ENCODE assay signal across 17 mouse cellular contexts in the genomic region with DNA sequence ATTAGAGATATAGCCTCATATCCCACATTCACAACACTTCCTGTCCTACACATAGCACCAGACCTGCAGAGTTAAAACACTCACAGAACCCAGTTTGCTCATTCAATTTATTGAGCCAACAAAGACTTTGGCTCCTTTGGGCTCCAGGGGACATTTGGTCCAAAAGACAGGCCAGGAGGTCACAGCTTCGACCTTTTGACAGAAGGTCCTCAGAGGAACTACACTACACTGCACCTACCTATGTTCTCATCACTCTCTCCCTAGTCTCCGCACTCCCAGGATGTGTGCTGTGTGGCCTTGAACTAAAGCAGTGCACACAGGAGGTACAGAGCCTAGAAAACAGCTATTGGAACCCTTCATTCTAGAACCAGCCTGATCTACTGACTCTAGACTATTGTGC. TPM values are rescaled to one million over a fixed set of nuclear protein-coding genes. Genes with fewer than 3 reads are reported as not detected.
"Had no signal": no experiment of that assay in that cellular context is flagged by ENCODE, and none has a peak within 500 bp of the region (broad histone marks: within the 10 kb centered on the region; RNA-seq: fewer than 3 reads in every experiment).

No protein-coding gene starts in this region.

- ATAC-seq: midbrain, embryonic 13.5 days; midbrain, embryonic 16.5 days had no signal

- H3K4me2 ChIP-seq: limb, embryonic 13.5 days; lung, embryonic 15.5 days; midbrain, embryonic 13.5 days had no signal

- H3K27ac ChIP-seq: kidney, postnatal 0 days; layer of hippocampus, adult 2 months; limb, embryonic 10.5 days; limb, embryonic 13.5 days; lung, embryonic 15.5 days; midbrain, embryonic 10.5 days; midbrain, embryonic 13.5 days had no signal

- H3K9me3 ChIP-seq: limb, embryonic 10.5 days; limb, embryonic 13.5 days; lung, embryonic 15.5 days; megakaryocyte, embryonic 14.5 days; midbrain, embryonic 10.5 days; midbrain, embryonic 13.5 days had no signal

- DNase-seq: layer of hippocampus, adult 9-11 months; lung, adult 18-20 months; lung, postnatal 10 days; lung, postnatal 36 days; thymus, adult 18-20 months; thymus, postnatal 36 days had no signal

- H3K4me1 ChIP-seq: limb, embryonic 10.5 days; limb, embryonic 13.5 days; lung, embryonic 15.5 days; midbrain, embryonic 10.5 days; midbrain, embryonic 13.5 days had no signal

- H3K9ac ChIP-seq: limb, embryonic 13.5 days; lung, embryonic 15.5 days; midbrain, embryonic 13.5 days had no signal

- H3K4me3 ChIP-seq: layer of hippocampus, adult 2 months; limb, embryonic 10.5 days; limb, embryonic 13.5 days; lung, embryonic 15.5 days; megakaryocyte, embryonic 14.5 days; midbrain, embryonic 10.5 days; midbrain, embryonic 13.5 days; myocyte had no signal

- H3K27me3 ChIP-seq: limb, embryonic 13.5 days; lung, embryonic 15.5 days; megakaryocyte, embryonic 14.5 days; midbrain, embryonic 13.5 days had no signal

RNA-seq across cellular contexts. Expression of gene Morn1, which starts 10.6 kb away (rescaled TPM):
- total RNA-seq: monocyte, adult 5-6 weeks had no signal

RNA-seq across cellular contexts. Expression of gene Plch2, which starts 19.2 kb away (rescaled TPM):
- total RNA-seq: monocyte, adult 5-6 weeks had no signal
